Mouse (Mus musculus): ENCODE measurements around the gene Steap4.

DNA sequence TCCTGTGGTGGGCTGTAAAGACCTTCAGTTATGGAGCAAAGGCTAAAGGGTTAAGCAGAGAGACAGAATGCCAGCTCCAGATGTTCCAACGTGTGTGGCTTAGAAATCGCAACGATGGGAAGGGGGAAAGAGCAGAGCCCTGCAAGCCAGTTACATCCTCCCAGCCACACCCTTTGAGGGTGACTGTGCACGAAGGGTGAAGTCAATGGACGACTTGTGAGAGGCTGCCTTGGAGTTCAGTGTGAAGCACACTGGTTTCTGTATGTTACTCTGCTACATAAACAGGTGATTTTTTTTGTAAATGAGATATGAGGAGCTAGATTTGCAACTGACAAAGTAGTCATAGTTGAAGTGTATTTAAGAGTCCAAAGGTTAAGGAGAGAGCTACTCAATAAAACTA lies 33.5 kb downstream of the Steap4 start:
- no peak for TF ChIP-seq CTCF (IDR thresholded peaks at IDR 0.05)
- no peak for TF ChIP-seq POLR2A (IDR thresholded peaks at IDR 0.05; ENCODE audit: insufficient read depth, low read depth, low read length)

Data from heart, adult 2 months (tissue).